Mouse (Mus musculus) thymus, adult 2 months (tissue): ENCODE data around the gene Rmnd5a.

ENCODE experiments used
- CTCF ChIP-seq: fragments of 200-500 bp; IDR thresholded peaks from 2 replicates; pipeline ENCODE4 v1.5.1; 2012; ENCODE audit warnings: mild to moderate bottlenecking, control low read depth, low read length, moderate library complexity, borderline replicate concordance; ENCODE audit not compliant: control insufficient read depth, poor library complexity, insufficient read depth; ENCODE audit errors: extremely low read depth
- POLR2A ChIP-seq: fragments of 200-500 bp; IDR thresholded peaks from 2 replicates; pipeline ENCODE4 v1.6.1; 2012; ENCODE audit warnings: mild to moderate bottlenecking, low read length, control low read depth, moderate library complexity; ENCODE audit not compliant: control insufficient read depth, poor library complexity, insufficient read depth; ENCODE audit errors: extremely low read depth

DNA sequence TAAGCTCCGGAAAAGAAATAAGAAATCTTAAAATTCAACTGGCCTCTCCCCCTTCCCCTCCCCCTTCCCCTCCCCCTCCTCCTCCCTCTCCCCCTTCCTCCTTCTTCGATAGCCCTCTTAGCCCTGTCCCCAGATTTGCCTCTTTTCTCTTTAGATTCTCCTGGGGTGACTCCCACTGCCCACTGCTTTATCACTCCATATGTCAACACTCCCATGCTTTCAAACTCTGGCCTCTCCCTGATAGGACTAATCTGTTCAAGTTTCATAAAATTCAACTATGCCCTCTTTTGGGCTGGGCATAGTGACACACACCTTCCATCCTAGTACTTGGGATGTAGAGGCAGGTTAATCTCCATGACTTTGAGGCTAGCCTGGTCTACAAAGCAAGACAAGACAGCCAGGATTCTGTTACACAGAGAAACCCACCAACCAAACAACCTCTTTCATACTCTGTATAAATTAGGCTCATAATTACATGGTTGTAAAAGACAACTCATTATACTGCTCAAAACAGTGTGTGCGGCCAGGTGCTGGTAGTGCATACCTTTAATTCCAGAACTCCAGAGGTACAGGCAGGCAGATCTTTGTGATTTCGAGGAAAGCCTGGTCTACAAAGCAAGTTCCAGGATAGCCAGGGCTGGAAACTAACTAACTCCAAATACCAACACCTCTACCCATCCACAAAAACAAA lies 31.5 kb upstream of the Rmnd5a start:
- TF ChIP-seq CTCF (no peak), POLR2A (no peak)
